Mouse (Mus musculus) kidney, embryonic 16.5 days (tissue): ENCODE results near the gene Dcxr. TPM values are rescaled to one million over a fixed set of nuclear protein-coding genes. Genes with fewer than 3 reads are reported as not detected.
"Not testable (repeated sequence)": the region's sequence is repeated elsewhere in the genome, so short reads cannot be mapped to it uniquely, and the experiment has no call there.

ENCODE experiments used
- ATAC-seq: fragments of 200-750 bp; cut with Nextera tagmentation; 2 replicates; pipeline ENCODE4 v1.8.0; 2017; ENCODE audit warnings: moderate TSS enrichment; ENCODE audit not compliant: low FRiP score, low TSS enrichment
- H3K27ac ChIP-seq: fragments of 300-500 bp; sonication (generic); 2 replicates; pipeline ENCODE4 v1.5.1; 2014; ENCODE audit warnings: low read length
- H3K27me3 ChIP-seq: fragments of 300-500 bp; sonication (generic); 2 replicates; pipeline ENCODE4 v1.6.1; 2014; ENCODE audit warnings: low read length, control low read depth, mixed read lengths; ENCODE audit not compliant: insufficient read depth
- H3K36me3 ChIP-seq: fragments of 300-500 bp; sonication (generic); 2 replicates; pipeline ENCODE4 v1.6.1; 2014; ENCODE audit warnings: low read length, control low read depth, mixed read lengths; ENCODE audit not compliant: insufficient read depth
- H3K4me1 ChIP-seq: fragments of 300-500 bp; sonication (generic); 2 replicates; pipeline ENCODE4 v1.6.1; 2014; ENCODE audit warnings: low read length, control low read depth, mixed read lengths; ENCODE audit not compliant: insufficient read depth
- H3K4me2 ChIP-seq: fragments of 300-500 bp; sonication (generic); replicated peaks from 2 replicates; pipeline ENCODE4 v1.6.1; 2014; ENCODE audit warnings: low read depth, low read length
- H3K4me3 ChIP-seq: fragments of 300-500 bp; sonication (generic); 2 replicates; pipeline ENCODE4 v1.5.1; 2014; ENCODE audit warnings: mild to moderate bottlenecking, low read length
- H3K9ac ChIP-seq: fragments of 300-500 bp; sonication (generic); replicated peaks from 2 replicates; pipeline ENCODE4 v1.6.1; 2014; ENCODE audit warnings: low read length
- H3K9me3 ChIP-seq: fragments of 300-500 bp; sonication (generic); 2 replicates; pipeline ENCODE4 v1.6.1; 2016; ENCODE audit warnings: low read length, control low read depth
- WGBS: fragments of 180-500 bp; shearing (Covaris S2); extraction: QIAGEN DNeasy Blood & Tissue Kit; methylation state at CpG from one replicate; pipeline ENCODE4 v1.1.7; 2014; 5-methylcytosine and 5-hydroxymethylcytosine counted together
- polyA plus RNA-seq: library from polyadenylated mRNA; unstranded; fragments of >200 nt; fragmentation: Nextera tagmentation; extraction: Ambion mirVana; gene quantifications from 2 replicates; pipeline ENCODE4 v1.2.1, GENCODE M21; 2015

Gene Dcxr
- polyA plus RNA-seq, 1 experiment from 2014 or later, result 56.5 TPM

- H3K4me1 ChIP-seq, result 0 out of 2 replicates have a peak, but pooled peaks cover 5% of the 10 kb centered on the region
- no peaks in the 10 kb centered on the region for H3K9me3 ChIP-seq
- no peak overlapping the region for H3K27ac ChIP-seq
- no peaks in the 10 kb centered on the region for H3K27me3 ChIP-seq
- H3K4me2 ChIP-seq, result no peak overlapping the region
- WGBS, result 97% methylated on average over 5 of the region's 5 CpGs
- no peak overlapping the region for H3K4me3 ChIP-seq
- H3K36me3 ChIP-seq, result peaks cover 42% of the 10 kb centered on the region
- no peak overlapping the region for H3K9ac ChIP-seq
- ATAC-seq, result no peak
These were observed 44.4 kb downstream of the Dcxr start for GRCm38 (mm10) chr11:120682683-120683082.

DNA sequence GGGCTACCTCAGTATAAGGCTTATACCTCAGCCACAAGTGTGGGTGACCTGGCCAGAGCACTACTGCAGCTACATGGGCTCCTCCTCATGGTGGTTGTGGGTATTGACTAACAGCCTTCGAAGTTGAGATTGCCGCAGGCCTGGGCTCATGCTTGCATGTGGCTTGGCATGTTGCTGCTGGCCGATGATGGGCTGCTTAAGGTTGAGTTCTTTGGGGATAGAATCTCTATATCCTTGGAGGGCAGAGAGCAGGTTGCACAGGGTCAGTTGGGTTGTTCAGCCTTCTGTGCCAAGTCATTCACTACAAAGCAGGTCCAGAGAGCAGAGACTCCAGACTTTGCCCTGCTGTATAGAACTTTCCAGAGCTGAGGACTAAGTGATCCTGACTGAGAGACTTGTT is 47.2 kb downstream of the Dcxr start:
- Histone ChIP-seq H3K4me2 (no peak overlapping the region), H3K4me1 (no peaks in the 10 kb centered on the region), H3K9me3 (no peaks in the 10 kb centered on the region), H3K27ac (no peak overlapping the region), H3K4me3 (no peak overlapping the region), H3K27me3 (no peaks in the 10 kb centered on the region), H3K36me3 (peaks cover 30% of the 10 kb centered on the region), H3K9ac (no peak overlapping the region)
- 0 out of 2 replicates have a peak, but pooled peaks have one; percentile 37 for ATAC-seq
- 87% methylated on average over 3 of the region's 3 CpGs for WGBS

DNA sequence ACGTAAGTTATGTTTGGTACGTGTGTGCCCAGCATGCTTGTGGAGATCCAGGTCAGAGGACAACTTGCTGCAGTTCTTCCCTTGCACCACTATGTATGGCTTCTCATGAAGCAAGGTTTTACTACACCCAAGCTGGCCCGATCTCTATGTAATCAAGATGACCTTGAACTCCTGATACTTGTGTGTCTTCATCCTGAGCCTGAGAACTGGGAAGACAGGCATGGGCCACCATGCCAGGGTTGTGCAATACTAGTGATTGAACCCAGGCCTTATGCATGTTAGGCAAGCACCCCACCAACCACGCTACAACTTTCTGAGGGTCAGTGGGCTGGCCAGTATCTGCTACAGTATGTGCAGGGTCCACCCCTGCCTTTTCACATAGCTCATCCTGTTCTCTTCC is 50.1 kb downstream of the Dcxr start:
- H3K36me3 ChIP-seq, result peaks cover 23% of the 10 kb centered on the region
- no peak overlapping the region for H3K4me2 ChIP-seq
- H3K27ac ChIP-seq, result no peak overlapping the region
- 94% methylated on average over 4 of the region's 4 CpGs for WGBS
- no peak overlapping the region for H3K4me3 ChIP-seq
- no peaks in the 10 kb centered on the region for H3K9me3 ChIP-seq
- ATAC-seq, result no peak
- H3K27me3 ChIP-seq, result no peaks in the 10 kb centered on the region
- H3K9ac ChIP-seq, result 0 out of 2 replicates have a peak overlapping the region, but pooled peaks have one; percentile 9
- H3K4me1 ChIP-seq, result peaks cover 8% of the 10 kb centered on the region

DNA sequence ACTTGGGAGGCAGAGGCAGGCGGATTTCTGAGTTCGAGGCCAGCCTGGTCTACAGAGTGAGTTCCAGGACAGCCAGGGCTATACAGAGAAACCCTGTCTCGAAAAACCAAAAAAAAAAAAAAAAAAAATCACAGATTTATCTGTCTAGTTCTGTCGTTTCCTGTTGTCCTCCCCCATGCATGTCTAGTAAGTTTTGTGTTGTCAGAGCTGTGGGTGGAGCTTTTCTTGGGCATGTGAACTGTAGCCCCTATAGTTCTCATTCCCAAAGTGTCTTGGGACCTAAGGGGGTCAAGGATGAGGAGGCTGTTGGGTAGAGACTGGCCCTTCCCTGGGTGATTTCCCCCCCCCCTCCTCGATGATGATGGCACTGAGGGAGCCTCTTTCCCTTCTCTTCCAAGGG is 51.2 kb downstream of the Dcxr start:
- H3K27ac ChIP-seq, ATAC-seq, H3K9me3 ChIP-seq, H3K4me2 ChIP-seq, H3K4me1 ChIP-seq, H3K9ac ChIP-seq, H3K4me3 ChIP-seq, H3K27me3 ChIP-seq: not testable (repeated sequence)
- peaks cover 20% of the 10 kb centered on the region for H3K36me3 ChIP-seq
- 80% methylated on average over 4 of the region's 5 CpGs for WGBS

Other genes starting within 250 kb of the Dcxr start
- 176 and 177 TPM in 2 replicates for gene Mrpl12, start 242.7 kb downstream of the Dcxr start, polyA plus RNA-seq
- 120 and 123 TPM in 2 replicates for gene Slc25a10, start 235.4 kb downstream of the Dcxr start, polyA plus RNA-seq
- 4.7 and 5.5 TPM in 2 replicates for gene Gcgr, start 196.6 kb downstream of the Dcxr start, polyA plus RNA-seq
- gene Mcrip1, start 177.6 kb downstream of the Dcxr start, polyA plus RNA-seq, result 218 and 232 TPM in 2 replicates
- 0.55 and 0.57 TPM in 2 replicates for gene Ppp1r27, start 176.1 kb downstream of the Dcxr start, polyA plus RNA-seq
- 843 and 914 TPM in 2 replicates for gene P4hb, start 154.0 kb downstream of the Dcxr start, polyA plus RNA-seq
- 696 and 712 TPM in 2 replicates for gene Arhgdia, start 145.7 kb downstream of the Dcxr start, polyA plus RNA-seq
- gene Alyref, start 128.9 kb downstream of the Dcxr start, polyA plus RNA-seq, result 92.2 and 372 TPM in 2 replicates
- 195 and 197 TPM in 2 replicates for gene Anapc11, start 128.9 kb downstream of the Dcxr start, polyA plus RNA-seq
- 27.7 and 33.8 TPM in 2 replicates for gene Npb, start 118.8 kb downstream of the Dcxr start, polyA plus RNA-seq
- gene Pcyt2, start 109.3 kb downstream of the Dcxr start, polyA plus RNA-seq, result 164 and 174 TPM in 2 replicates
- gene Sirt7, start 102.0 kb downstream of the Dcxr start, polyA plus RNA-seq, result 38.9 and 39.3 TPM in 2 replicates
- gene Mafg, start 93.7 kb downstream of the Dcxr start, polyA plus RNA-seq, result 24.3 and 25.4 TPM in 2 replicates
- gene Pycr1, start 83.5 kb downstream of the Dcxr start, polyA plus RNA-seq, result 26.8 and 27.3 TPM in 2 replicates
- 0.51 and 0.73 TPM in 2 replicates for gene Myadml2, start 79.1 kb downstream of the Dcxr start, polyA plus RNA-seq
- 4.8 and 5.9 TPM in 2 replicates for gene Notum, start 66.1 kb downstream of the Dcxr start, polyA plus RNA-seq
- 146 TPM in 2 replicates for gene Aspscr1, start 54.3 kb downstream of the Dcxr start, polyA plus RNA-seq
- 151 TPM in 2 replicates for gene Cenpx, start 13.5 kb downstream of the Dcxr start, polyA plus RNA-seq
- gene Lrrc45, start 13.4 kb downstream of the Dcxr start, polyA plus RNA-seq, result 69.2 and 71.3 TPM in 2 replicates
- gene Rac3, start 5.8 kb downstream of the Dcxr start, polyA plus RNA-seq, result 32.5 and 38.7 TPM in 2 replicates
- gene Cbr2, start 4.8 kb upstream of the Dcxr start, polyA plus RNA-seq, result 2.1 and 4.3 TPM in 2 replicates
- 3.4 and 9.0 TPM in 2 replicates for gene Hmga1b, start 35.5 kb upstream of the Dcxr start, polyA plus RNA-seq
- 44.0 and 46.9 TPM in 2 replicates for gene Rfng, start 56.9 kb upstream of the Dcxr start, polyA plus RNA-seq
- gene Gps1, start 57.0 kb upstream of the Dcxr start, polyA plus RNA-seq, result 230 and 239 TPM in 2 replicates
- 89.9 and 91.0 TPM in 2 replicates for gene Dus1l, start 69.1 kb upstream of the Dcxr start, polyA plus RNA-seq
- 50.0 and 50.4 TPM in 2 replicates for gene Fasn, start 97.3 kb upstream of the Dcxr start, polyA plus RNA-seq
- 8.6 and 9.2 TPM in 2 replicates for gene Ccdc57, start 205.6 kb upstream of the Dcxr start, polyA plus RNA-seq
- 63.5 and 66.4 TPM in 2 replicates for gene Slc16a3, start 221.2 kb upstream of the Dcxr start, polyA plus RNA-seq